9 mouse cellular contexts compared by ENCODE assay signal in the genomic region with DNA sequence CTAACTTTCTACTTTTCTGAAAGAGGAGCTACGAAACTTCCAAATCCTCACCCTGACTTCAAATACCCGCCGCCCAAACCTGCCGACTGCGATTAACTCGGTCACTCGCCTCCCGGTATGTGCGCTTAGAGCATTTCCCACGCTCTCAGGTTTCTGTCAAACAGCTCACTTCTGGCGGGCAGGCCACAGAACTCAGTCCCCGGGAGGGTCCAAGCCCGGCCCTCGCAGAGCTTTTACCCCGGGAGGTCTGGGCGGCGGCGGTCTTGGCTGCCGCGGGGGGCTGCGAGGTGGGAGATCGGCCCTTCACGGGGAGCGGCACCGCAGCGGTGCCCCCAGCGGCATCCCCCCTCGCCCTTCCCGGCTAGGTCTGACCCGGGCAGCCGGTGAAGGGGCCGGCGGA. TPM values are rescaled to one million over a fixed set of nuclear protein-coding genes. Genes with fewer than 3 reads are reported as not detected.
DNase-seq lines count a peak whose midpoint lies in the region; ATAC-seq and TF ChIP-seq lines count a peak whose summit lies in the region.
"Had no signal": no experiment of that assay in that cellular context is flagged by ENCODE, and none has a peak within 500 bp of the region (broad histone marks: within the 10 kb centered on the region; RNA-seq: fewer than 3 reads in every experiment).

No protein-coding gene starts in this region.

- H3K9me3 ChIP-seq in embryonic facial prominence, embryonic 10.5 days = no peaks in the 10 kb centered on the region
- H3K9me3 ChIP-seq in midbrain, embryonic 13.5 days = no peaks in the 10 kb centered on the region

- no peak for TF ChIP-seq POLR2A in cerebellum, adult 2 months (IDR thresholded peaks at IDR 0.05; ENCODE audit: borderline replicate concordance, insufficient read depth, low read length)

- peak overlapping the region; percentile 80 for H3K4me3 ChIP-seq in cerebellum, adult 2 months (replicated peaks; ENCODE audit: insufficient read depth, low read depth, low read length)
- H3K4me3 ChIP-seq in embryonic facial prominence, embryonic 10.5 days = peak overlapping the region; percentile 99
- H3K4me3 ChIP-seq in midbrain, embryonic 13.5 days (replicated peaks) = peak overlapping the region; percentile 99

- H3K27me3 ChIP-seq in cerebellum, adult 2 months (ENCODE audit: control insufficient read depth, insufficient read depth, low read length) = no peaks in the 10 kb centered on the region
- no peaks in the 10 kb centered on the region for H3K27me3 ChIP-seq in embryonic facial prominence, embryonic 10.5 days (replicated peaks; ENCODE audit: low read depth, poor library complexity, severe bottlenecking)
- no peaks in the 10 kb centered on the region for H3K27me3 ChIP-seq in midbrain, embryonic 13.5 days
- H3K27me3 ChIP-seq: Patski had no signal

- peak overlapping the region; percentile 88 for H3K4me2 ChIP-seq in midbrain, embryonic 13.5 days (replicated peaks)

- ATAC-seq in inflammation-experienced regulatory T-cells, adult 6 months = peak; percentile 14
- peak; percentile 15; the same call in 1 of the 2 replicates for ATAC-seq in midbrain, embryonic 13.5 days
- ATAC-seq in activated CD4-positive, CD25-positive, alpha-beta regulatory T cell, adult 4 months = no peak

- WGBS in cerebellum, adult 2 months = under 1% methylated on average over 33 of the region's 33 CpGs
- WGBS in embryonic facial prominence, embryonic 10.5 days = under 1% methylated on average over 33 of the region's 33 CpGs
- under 1% methylated on average over 29 of the region's 33 CpGs for WGBS in midbrain, embryonic 13.5 days

- peak overlapping the region; percentile 63 for H3K27ac ChIP-seq in cerebellum, adult 2 months (ENCODE audit: insufficient read depth, low read length)
- H3K27ac ChIP-seq in embryonic facial prominence, embryonic 10.5 days (replicated peaks) = peak overlapping the region; percentile 97
- H3K27ac ChIP-seq in midbrain, embryonic 13.5 days = peak overlapping the region; percentile 83

- peaks cover 14% of the 10 kb centered on the region for H3K4me1 ChIP-seq in cerebellum, adult 2 months (ENCODE audit: control insufficient read depth, insufficient read depth, low read length)
- H3K4me1 ChIP-seq in embryonic facial prominence, embryonic 10.5 days = peaks cover 24% of the 10 kb centered on the region
- peaks cover 28% of the 10 kb centered on the region for H3K4me1 ChIP-seq in midbrain, embryonic 13.5 days (replicated peaks)

- no peak for TF ChIP-seq CTCF in cerebellum, adult 2 months (IDR thresholded peaks at IDR 0.05; ENCODE audit: borderline replicate concordance, insufficient read depth, low read depth, low read length)

- H3K36me3 ChIP-seq in embryonic facial prominence, embryonic 10.5 days (replicated peaks) = peaks cover 62% of the 10 kb centered on the region
- H3K36me3 ChIP-seq in midbrain, embryonic 13.5 days = peaks cover 45% of the 10 kb centered on the region

- DNase-seq in cerebellum, adult 2 months = no peak
- DNase-seq in cerebellum, postnatal 14 days = no peak
- DNase-seq in 416B (ENCODE audit: low read depth) = peak; percentile 28
- DNase-seq in embryonic facial prominence, embryonic 10.5 days (ENCODE audit: low spot score) = peak; percentile 68
- DNase-seq in left cerebral cortex, adult 18-20 months (ENCODE audit: low spot score in 2 of 2) = no peak

- H3K9ac ChIP-seq in midbrain, embryonic 13.5 days (replicated peaks) = peak overlapping the region; percentile 99

RNA-seq across cellular contexts. Expression of a gene that starts 0.6 kb away (rescaled TPM):
- polyA plus RNA-seq in cerebellum, adult 2 months (2012; rRNA removed) = 52.7 and 54.4 TPM in 2 replicates
- polyA plus RNA-seq in embryonic facial prominence, embryonic 10.5 days (2016; fragmentation: Nextera tagmentation; extraction: Ambion mirVana) = 50.2 and 58.0 TPM in 2 replicates
- polyA plus RNA-seq in inflammation-experienced regulatory T-cells, adult 6 months (2017; shearing (Covaris generic)) = 10 to 100 TPM; 22.0 to 40.1 (median 36.7) TPM
- polyA plus RNA-seq in midbrain, embryonic 13.5 days (2015; fragmentation: Nextera tagmentation; extraction: Ambion mirVana) = 63.9 and 68.2 TPM in 2 replicates
- polyA plus RNA-seq in activated CD4-positive, CD25-positive, alpha-beta regulatory T cell, adult 4 months (2017; shearing (Covaris generic)) = 10 to 100 TPM; 30.2 to 32.4 TPM
- total RNA-seq in left cerebral cortex, adult 18-20 months (2021) = 10 to 100 TPM; 61.7 to 62.1 TPM

RNA-seq across cellular contexts. Expression of a gene that starts 0.6 kb away (rescaled TPM):
- 46.8 and 49.8 TPM in 2 replicates for polyA plus RNA-seq in cerebellum, adult 2 months (2012; rRNA removed)
- 56.2 and 56.4 TPM in 2 replicates for polyA plus RNA-seq in embryonic facial prominence, embryonic 10.5 days (2016; fragmentation: Nextera tagmentation; extraction: Ambion mirVana)
- polyA plus RNA-seq in inflammation-experienced regulatory T-cells, adult 6 months (2017; shearing (Covaris generic)) = 10 to 100 TPM; 55.8 to 85.0 (median 74.3) TPM
- 59.5 and 59.6 TPM in 2 replicates for polyA plus RNA-seq in midbrain, embryonic 13.5 days (2015; fragmentation: Nextera tagmentation; extraction: Ambion mirVana)
- polyA plus RNA-seq in activated CD4-positive, CD25-positive, alpha-beta regulatory T cell, adult 4 months (2017; shearing (Covaris generic)) = 10 to 100 TPM; 72.7 to 78.9 TPM
- 10 to 100 TPM; 36.6 to 39.1 TPM for total RNA-seq in left cerebral cortex, adult 18-20 months (2021)

RNA-seq across cellular contexts. Expression of a gene that starts 34.6 kb away (rescaled TPM):
- polyA plus RNA-seq in cerebellum, adult 2 months (2012; rRNA removed) = 14.2 and 14.4 TPM in 2 replicates
- polyA plus RNA-seq in embryonic facial prominence, embryonic 10.5 days (2016; fragmentation: Nextera tagmentation; extraction: Ambion mirVana) = 17.7 and 19.6 TPM in 2 replicates
- polyA plus RNA-seq in inflammation-experienced regulatory T-cells, adult 6 months (2017; shearing (Covaris generic)) = 1 to 10 TPM; 3.2 to 4.4 (median 3.3) TPM
- 9.0 and 9.4 TPM in 2 replicates for polyA plus RNA-seq in midbrain, embryonic 13.5 days (2015; fragmentation: Nextera tagmentation; extraction: Ambion mirVana)
- polyA plus RNA-seq in activated CD4-positive, CD25-positive, alpha-beta regulatory T cell, adult 4 months (2017; shearing (Covaris generic)) = 1 to 10 TPM; 2.7 to 4.3 TPM
- total RNA-seq in left cerebral cortex, adult 18-20 months (2021) = 10 to 100 TPM; 15.5 to 21.0 TPM

RNA-seq across cellular contexts. Expression of a gene that starts 40.3 kb away (rescaled TPM):
- 5,042 and 5,433 TPM in 2 replicates for polyA plus RNA-seq in cerebellum, adult 2 months (2012; rRNA removed)
- 479 and 683 TPM in 2 replicates for polyA plus RNA-seq in embryonic facial prominence, embryonic 10.5 days (2016; fragmentation: Nextera tagmentation; extraction: Ambion mirVana)
- polyA plus RNA-seq in inflammation-experienced regulatory T-cells, adult 6 months (2017; shearing (Covaris generic)) = 10 to 100 TPM; 24.2 to 37.2 (median 31.8) TPM
- 1,952 and 2,005 TPM in 2 replicates for polyA plus RNA-seq in midbrain, embryonic 13.5 days (2015; fragmentation: Nextera tagmentation; extraction: Ambion mirVana)
- polyA plus RNA-seq in activated CD4-positive, CD25-positive, alpha-beta regulatory T cell, adult 4 months (2017; shearing (Covaris generic)) = 10 to 100 TPM; 21.3 to 26.2 TPM
- total RNA-seq in left cerebral cortex, adult 18-20 months (2021) = 1,000 to 10,000 TPM; 1,960 to 1,962 TPM

RNA-seq across cellular contexts. Expression of a gene that starts 46.2 kb away (rescaled TPM):
- polyA plus RNA-seq in cerebellum, adult 2 months (2012; rRNA removed) = 874 and 889 TPM in 2 replicates
- 130 and 131 TPM in 2 replicates for polyA plus RNA-seq in embryonic facial prominence, embryonic 10.5 days (2016; fragmentation: Nextera tagmentation; extraction: Ambion mirVana)
- 10 to 100 TPM; 17.9 to 19.7 (median 18.3) TPM for polyA plus RNA-seq in inflammation-experienced regulatory T-cells, adult 6 months (2017; shearing (Covaris generic))
- 545 and 546 TPM in 2 replicates for polyA plus RNA-seq in midbrain, embryonic 13.5 days (2015; fragmentation: Nextera tagmentation; extraction: Ambion mirVana)
- polyA plus RNA-seq in activated CD4-positive, CD25-positive, alpha-beta regulatory T cell, adult 4 months (2017; shearing (Covaris generic)) = 10 to 100 TPM; 14.7 to 17.6 TPM
- 100 to 1,000 TPM; 794 to 814 TPM for total RNA-seq in left cerebral cortex, adult 18-20 months (2021)

Comparison
In these comparisons a context has a peak if more than half of its experiments do, and no peak if none do; other contexts are left out.
1. DNase-seq: peak in 416B (single experiment) and embryonic facial prominence, embryonic 10.5 days (single experiment); none in cerebellum, adult 2 months (0 of 2), cerebellum, postnatal 14 days (0 of 2) and left cerebral cortex, adult 18-20 months (0 of 2).
2. Peak in every context shown above with its lines, with median percentiles within 50 percentile points of each other: H3K27ac ChIP-seq and H3K4me3 ChIP-seq.